Mouse (Mus musculus) thymus, postnatal 14 days (tissue): ENCODE measurements around the gene Hk2.
A peak's percentile ranks its signal among the peaks of the same experiment; 100 is the strongest.

Experiments used
- DNase-seq: peaks from one replicate; pipeline ENCODE4 v3.0.0; 2021

The Hk2 gene

DNA sequence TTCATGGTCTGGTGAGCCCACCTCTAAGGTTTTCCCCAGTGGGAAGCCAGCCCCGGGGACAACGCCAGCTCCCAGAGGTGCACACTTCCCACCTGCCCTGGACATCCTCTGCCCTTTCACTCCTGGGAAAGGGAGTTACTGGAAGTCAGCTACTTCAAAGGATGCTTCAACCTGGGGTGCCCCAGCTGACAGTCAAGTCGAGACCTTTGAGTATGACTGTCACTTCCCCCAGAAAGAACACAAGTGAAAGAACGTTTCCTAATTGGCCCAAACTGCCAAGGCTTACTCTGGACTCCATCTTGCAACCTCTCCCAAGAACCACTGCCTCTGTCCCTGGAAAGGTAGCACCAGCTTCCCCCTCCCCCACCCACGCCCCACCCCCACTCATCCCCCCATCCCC lies 4.5 kb downstream of the Hk2 start:
- no peak for DNase-seq

DNA sequence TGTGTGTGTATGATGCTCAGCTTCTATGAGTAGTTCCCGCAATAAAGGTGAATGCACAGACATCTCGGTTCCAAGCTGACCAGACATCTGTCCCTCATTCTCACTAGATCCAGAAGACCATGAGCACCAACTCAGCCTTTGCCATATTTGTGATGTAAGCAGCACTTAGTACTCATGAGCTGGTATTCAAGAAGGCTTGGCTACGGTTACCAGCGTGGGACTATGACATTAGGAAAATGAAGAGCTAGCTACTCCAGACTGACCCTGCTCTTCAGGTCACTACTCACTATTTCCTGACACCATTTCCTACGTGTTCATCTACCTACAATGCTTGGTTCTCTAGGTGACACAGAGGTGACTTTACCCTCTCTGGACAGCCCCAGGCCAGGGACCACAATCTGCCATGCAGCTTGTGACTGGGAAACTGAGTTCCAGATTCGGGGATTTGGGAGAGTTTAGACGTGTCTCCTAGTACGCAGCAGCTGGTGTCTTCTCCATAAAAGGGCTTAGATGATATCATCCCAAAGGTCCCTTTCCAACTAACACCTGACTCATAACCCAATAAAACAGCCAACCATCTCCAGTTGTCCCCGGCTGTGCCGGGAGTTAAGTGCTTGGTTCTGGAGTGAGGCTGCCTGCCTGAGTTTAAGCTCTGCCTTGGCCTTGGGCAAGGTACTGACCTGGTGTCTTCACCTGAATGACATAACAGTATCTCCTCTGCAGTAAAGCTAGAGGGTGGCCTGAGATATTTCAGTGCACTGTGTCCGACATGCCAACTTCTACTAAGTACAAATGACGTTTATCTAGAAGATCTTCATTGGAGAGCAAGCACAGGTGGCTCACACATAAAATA lies 6.3 kb downstream of the Hk2 start:
- DNase-seq = no peak

DNA sequence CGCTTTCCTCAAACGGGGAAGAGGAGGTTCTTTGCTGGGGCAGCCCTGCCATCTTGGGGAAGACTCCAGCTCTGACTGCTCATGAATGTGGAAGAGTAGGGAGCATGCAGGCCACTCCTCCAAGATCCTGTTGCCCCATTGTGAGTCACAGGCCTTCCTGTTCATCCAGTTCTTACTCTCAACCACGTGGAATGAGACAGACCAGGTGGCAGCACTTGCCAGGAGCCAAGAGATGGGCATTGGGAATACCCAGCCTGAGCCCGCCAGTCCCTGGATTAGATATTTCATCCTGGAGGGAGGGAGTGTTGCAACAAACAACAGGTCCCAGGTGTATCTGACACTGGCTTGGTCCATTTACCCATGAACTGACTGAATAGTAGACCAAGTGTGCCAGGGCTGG lies 7.6 kb downstream of the Hk2 start:
- no peak for DNase-seq

DNA sequence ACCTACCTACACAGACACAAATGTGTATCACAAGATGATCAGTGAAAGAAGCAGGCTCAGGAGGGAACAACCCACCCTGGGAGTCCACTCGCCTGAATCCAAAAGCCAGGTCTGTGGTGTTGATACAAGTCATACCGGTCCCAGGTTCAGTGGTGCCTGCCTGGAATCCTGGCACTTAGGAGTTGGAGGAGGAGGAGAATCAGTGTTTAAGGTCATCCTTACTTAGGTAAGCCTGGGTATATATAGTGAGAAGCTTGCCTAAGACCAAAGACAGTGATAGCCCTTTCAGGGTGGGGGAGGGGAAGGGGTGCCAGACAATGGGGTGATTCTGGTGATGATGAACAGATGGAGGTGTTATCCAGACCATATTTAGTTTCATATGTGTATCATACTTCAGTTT lies 9.0 kb downstream of the Hk2 start:
- no peak for DNase-seq

DNA sequence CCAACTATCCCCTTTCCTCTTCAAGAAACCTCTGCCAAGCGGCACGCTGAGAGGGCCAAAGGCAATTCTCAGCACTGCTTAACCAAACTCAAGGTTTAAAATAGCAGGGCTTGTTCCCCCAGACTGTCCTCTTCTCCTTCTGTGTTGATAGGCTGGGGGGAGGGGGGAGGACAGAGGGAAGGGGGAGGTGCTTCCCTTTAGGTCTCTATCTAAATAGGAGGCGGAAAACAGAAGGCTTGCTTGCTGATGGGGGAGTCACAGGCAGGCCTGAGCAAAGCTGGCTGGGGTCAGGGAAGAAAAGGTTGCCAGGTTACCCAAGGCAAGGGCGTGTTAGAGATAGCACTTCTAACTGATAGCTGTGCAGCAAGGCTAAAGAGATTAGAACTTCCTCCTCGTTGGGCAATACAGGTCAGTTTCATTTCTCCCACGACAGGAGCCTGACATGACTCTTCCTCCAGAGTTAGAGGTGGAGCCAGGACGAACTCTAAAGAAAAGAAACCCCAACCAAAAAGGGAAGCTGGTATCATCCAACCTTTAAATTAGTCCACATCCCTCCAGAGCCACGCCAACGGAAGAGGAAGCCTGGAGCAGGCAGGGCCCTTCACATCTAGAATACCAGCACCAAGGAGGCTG lies 10.3 kb downstream of the Hk2 start:
- no peak for DNase-seq

DNA sequence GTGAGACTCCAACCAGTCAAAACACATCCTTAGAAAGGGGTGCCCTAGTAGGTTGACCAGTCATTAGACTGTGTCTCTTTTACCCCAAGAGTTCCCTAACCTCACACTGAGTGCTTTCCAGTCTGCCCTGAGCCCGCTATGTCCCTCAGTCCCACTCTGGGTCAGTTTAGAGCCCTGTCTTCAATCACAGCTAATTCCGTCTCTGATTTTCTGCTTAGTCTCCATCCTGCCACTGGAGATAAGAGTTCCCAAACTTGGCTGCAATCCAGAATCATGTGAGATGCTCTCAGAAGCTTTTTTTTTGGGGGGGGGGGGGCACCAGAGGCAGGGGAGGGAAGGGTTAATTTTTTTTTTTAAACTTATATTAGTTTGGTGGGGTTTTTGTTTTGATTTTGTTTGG lies 11.5 kb downstream of the Hk2 start:
- no peak for DNase-seq

DNA sequence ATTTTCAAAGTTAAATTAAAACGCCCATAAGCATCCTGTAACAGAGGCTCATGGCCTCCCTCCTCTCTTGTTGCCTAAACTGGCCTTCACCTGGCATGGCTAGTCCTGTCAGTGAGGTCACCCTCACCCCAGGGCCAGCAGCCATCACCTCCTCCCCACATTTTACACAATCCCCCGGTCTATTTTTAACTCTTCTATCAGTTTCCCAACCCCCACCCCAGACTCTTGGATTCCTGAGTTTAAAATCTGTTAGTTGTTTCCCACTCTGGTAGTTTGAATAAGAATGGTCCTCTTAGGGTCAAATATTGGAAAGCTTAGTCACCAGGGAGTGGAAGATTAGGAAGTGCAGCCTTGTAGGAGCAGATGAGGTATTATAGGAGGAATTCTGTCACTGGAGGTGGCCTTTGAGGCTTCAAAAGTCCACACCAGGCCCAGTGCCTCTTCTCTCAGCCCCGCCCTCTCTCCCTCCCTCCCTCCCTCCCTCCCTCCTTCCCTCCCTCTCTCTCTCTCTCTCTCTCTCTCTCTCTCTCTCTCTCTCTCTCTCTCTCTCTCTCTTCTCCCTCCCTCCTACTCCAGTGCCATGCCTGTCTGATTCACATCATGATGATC lies 13.4 kb downstream of the Hk2 start:
- no peak for DNase-seq

DNA sequence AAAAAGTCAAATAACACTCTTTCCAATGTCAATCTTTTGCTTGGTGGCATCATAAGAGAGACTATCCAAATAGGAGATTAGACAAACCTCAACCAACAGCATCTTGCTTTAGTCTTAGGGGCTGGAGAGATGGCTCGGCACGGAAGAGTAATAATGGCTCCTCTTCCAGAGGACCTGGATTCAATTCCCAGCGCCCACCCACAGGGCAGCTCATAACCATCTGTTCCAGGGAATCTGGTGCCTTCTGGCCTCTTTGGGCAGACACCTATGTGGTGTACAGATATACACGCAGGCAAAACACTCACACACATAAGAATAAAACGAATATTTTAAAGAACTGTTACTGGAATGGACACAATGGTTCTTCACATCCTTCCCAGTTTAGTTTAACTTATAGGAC lies 15.0 kb downstream of the Hk2 start:
- no peak for DNase-seq

DNA sequence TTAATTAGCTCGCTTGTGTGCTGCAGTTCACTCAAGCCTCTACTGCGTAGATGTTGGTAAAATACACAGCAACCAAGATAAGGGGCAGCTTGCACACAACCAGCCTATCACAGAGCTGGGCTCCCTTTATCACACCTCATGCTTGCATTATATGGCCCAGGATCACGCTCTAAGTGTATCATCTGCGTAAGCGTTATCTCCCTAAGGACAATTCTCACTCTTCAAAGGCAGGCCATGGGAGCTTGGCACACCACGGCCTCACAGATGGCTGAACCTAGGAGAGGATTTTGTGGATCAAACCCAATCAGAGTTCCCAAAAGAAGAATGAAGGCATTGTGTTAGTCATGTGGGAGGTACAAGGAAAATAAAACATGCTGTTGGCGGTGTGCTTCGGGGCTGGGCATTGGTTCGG lies 17.4 kb downstream of the Hk2 start:
- DNase-seq = no peak

DNA sequence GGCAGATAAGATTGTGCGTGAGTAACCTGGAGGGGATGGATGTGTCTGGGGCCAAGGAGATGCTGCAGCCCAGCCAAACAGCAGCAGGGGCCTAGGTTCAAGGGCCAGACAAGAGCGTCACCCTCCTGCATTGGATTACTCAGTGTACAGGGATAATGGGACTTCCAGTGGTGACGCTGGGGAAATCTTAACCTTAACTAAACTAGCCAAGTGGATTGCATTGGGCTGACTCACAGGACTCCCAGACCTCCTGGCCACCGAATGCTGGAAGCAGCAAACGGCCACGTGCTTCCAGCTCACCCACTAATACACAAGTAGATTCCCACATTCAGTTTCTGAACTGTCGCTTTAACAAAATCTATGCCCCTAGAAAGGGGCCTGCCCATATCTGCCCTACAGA lies 18.0 kb downstream of the Hk2 start:
- no peak for DNase-seq

DNA sequence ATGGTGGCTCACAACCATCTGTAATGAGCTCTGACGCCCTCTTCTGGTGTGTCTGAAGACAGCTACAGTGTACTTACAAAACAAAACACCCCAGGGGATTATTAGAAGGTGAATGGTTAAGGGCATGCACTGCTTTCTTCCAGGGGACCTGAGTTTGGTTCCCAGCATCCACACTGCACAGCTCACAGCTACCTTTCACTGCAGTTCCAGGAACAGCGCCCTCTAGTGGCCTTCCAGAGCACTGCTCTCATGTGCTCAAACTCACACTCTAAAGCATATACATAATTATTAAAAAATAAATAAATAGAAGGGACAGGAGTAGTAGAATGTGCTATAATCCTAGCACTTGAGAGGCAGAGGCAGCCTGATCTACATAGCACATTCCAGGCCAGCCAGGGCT lies 18.9 kb downstream of the Hk2 start:
- no peak for DNase-seq

DNA sequence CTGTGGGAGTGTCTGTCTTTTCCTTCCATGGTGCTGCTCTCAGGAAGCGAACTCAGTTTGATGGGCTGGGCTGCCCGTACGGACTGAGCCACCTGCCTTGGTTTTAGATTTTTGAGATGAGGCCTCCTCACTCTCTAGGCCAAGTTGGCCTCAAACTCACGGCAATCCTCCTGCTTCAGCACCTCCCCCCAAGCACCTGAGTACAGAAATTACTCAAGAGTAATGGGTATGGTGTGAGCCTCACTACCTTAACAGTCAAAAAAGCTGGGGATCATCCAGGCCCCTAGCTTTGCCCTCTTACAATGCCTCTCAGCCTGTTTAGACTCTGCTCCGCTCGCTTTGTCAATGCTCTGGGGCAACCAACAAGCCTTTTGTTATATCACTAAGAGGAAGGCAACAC lies 19.5 kb downstream of the Hk2 start:
- no peak for DNase-seq

DNA sequence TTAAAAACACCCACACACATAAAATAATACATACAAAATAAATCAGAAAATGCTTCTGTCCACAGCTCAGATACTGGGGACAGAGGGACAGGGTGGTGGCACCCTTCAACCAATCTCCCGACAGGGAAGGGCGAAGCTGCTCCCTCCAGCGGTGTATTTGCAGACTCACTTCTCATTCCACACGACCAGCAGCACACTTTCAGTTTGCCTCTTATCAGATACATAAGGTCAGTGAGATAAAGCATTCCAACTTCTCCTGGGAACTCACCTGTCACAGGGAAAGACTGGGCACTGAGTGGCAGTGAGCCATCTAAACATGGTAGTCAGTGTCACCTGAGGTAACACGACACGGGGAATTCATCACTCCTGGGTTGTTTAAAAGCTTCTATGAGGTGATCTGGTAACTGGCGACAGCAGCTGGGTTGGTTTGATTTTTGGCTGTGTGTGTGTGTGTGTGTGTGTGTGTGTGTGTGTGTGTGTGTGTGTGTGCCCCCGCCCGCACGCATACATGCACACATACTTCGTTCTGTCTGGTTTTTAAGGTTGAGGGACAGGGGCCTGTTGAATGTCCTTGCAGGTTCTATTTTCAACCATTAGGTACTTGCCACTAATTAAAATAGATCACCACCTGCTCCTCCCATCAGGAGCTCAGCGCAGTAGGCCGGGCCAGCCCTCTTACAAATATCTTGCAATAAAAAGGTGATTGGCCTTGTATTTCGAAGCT lies 20.5 kb downstream of the Hk2 start:
- DNase-seq = no peak

DNA sequence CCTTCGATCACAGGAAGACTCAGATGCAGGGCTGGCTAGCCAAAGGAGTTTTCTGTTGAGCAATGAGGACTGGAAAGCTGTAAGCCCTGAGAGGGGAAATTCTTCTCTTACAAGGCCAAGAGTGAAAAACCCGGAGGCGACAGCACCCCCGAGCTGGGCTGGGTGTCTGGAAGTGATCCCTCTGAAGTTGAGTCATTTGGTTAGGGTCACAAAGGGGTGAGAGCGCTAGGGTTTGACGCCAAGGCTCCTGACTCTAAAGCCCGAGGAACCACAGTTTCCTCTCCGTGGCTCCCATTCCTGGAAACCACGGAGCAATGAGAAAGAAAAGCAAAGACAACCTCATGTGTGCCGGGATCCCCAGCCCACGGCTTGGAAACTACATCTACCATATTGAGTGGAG lies 21.2 kb downstream of the Hk2 start:
- DNase-seq = no peak

DNA sequence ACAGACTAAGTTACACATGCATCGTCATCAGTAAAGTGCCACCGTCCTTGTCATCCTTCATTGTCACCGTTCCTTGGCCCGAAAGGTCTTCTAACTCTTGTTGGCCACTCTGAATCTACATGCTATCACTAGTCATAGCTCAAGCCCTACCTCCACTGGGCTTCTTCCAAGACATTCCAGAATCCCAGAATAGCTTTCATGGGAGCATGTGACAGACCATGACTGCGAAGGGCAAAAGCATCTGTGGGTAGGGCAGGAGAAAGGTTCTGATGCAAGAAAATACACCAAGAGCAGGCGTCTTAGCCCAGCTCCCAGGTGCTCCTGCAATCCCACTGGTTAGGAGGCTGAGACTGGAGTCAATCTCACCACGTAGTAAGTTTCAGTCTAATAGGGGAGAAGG lies 22.5 kb downstream of the Hk2 start:
- DNase-seq = no peak

DNA sequence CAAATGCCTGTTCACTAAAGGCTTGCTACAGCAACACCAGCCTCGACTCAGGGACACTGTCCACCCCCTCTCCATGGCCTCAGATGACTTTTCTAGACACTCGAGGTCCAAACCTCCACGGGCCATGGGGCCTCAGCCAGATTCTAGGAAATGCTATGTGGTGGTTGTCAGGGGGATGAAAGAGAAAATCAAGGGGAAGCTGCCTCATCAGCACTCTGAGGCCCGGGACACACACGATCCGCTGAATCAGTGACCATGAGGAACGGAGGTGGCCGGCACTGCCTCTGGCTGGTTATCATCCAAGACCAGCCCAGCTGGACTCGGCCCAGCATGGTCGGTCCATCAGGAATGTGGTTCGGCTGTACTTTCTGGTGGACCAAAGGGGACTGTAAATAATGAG lies 23.2 kb downstream of the Hk2 start:
- DNase-seq = no peak

DNA sequence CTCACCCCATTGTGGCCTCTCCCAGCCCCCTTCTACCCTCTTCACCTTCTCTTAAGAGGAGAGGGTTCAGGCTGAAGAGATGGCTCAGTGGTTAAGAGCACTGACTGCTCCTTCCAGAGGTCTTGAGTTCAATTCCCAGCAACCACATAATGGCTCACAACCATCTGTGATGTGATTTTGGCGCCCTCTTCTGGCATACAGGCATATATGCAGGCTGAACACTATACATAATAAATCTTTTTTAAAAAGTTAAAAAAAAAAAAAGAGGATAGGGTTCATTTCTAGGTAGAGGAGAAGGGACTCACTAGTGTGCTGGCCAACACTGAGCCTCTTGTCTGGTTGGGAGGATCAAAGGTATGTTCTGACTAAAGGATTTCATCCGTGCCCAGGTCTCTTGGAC lies 24.2 kb downstream of the Hk2 start:
- DNase-seq = no peak

DNA sequence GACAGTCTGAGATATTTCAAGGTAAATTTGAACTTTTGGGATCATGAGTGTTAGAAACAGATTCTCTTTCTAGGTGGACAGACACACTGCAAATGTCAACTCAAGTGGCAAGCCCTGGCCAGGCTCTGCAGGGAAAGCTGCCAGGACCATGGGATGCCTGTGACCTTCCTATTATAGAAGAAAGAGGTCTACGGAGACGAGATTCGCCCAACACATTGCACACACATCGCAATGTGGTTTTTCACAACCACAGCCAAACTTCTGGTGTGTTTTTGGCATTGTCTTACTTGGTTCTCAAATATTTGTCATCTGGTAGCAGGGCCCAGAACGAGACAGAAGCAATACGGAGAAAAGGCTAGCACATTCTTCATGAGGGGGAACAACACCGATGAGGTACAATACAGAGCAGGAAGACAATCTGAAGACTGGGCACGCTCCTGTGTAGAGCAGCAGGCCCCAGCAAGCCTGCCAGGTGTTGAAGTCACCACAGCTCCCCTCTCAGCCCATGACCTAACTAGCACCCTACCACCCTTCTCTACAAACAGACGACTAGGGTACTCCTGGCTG lies 26.1 kb downstream of the Hk2 start:
- no peak for DNase-seq

DNA sequence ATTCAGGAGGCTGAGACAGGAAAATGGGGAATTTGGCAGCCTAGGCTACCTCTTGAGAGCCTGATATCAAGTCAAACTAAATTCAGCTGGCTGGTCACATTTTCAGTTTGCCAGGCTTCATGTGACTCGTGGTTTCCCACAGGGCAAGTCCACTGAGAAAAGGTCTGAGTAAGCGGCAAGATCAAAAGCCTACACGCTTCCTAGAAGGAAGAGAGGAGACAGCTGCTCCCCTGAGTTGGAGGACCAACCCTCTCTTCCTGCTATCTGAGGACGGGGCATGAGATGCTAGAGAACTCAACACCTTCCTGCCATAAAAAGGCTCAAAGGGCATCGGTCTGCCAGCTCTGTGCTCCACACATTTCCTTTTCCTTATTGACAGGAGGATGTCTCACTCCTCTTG lies 27.2 kb downstream of the Hk2 start:
- no peak for DNase-seq

DNA sequence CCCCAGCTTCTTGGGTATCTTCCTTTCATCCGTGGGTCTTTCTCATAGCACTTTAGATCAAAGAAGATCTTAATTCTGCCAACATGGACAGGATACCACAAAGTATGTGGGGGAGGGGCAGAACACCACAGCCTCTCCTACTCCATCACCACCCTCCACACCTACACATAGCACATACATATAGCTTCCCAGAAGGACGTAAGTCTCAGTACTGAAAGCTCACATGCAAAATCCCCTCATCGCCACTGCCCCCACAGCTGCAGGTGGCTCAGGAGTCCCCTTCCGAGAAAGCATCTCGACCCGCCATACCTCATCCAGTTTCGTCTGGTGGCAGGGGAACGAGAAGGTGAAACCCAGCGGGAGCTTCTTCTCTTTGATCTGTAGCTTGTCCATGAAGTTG lies 29.7 kb downstream of the Hk2 start:
- DNase-seq = no peak

DNA sequence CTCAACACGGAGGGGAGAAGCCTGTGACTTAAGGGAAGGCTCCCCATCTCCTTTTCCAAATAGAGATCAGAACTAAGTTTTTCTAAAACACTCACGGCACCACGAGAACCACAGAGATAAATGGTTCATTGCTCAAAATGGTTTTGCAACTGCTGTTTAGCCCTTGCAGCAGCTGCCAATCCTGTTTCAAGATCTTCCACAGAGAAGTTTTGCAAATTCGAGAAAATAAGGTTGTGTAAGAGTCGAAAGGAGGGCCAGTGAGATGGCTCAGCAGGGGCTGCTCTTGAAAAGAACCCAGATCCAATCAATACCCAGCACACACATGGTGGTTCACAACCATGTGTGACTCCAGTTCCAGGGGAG lies 32.8 kb downstream of the Hk2 start:
- DNase-seq = no peak

DNA sequence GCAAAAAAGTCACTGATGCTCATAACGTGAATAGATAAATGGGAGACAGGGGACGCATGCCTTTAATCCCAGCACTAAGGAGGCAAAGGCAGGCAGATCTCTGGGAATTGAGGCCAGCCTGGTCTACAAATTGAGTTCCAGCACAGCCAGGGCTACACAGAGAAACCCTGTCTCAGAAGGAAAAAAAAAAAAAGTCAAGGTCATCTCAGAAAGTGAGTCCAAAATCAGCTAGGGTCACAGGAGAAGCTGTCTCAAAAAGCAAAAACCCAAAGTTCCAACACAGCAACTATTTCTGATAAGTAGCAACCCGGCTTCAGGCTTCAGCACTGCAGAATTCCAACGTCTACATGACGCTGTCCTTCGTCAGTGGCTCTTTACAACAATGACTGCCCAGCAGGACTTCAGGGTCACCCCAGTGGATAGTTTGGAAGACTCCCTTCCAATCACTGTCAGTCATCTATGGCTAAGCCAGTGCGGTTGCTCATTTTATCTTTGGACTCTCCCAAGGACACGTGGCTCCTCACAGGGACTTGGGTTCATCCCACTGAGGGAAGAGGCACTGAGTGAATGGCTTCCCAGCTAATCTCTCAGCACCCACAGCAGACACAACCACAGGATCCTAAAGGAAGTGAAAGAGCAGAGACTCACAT lies 33.3 kb downstream of the Hk2 start:
- DNase-seq = no peak

DNA sequence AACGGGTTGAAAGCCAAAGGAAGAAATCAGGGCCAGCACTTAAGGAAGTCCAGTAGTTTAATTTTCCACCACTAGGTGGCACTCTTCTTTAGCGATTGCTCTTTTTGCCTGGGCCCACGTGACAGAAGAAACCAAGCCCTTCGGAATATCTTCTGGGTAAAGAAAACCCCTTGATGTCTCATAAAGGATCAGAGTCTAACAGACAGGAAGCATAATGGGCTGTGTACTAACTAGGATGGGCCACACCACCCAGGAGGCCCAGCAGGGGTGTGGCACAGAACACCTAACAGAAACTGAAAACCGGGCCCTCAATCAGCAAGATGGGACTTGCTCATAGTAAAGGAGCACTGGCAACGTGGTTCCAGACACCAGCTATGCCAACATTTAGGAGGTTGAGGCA lies 34.0 kb downstream of the Hk2 start:
- DNase-seq = peak; percentile 76
